Mouse (Mus musculus) cerebellum, adult 9-10 months (tissue): ENCODE results near the gene Cd59a.
A peak's percentile ranks its signal among the peaks of the same experiment; 100 is the strongest.

ENCODE experiments used
- DNase-seq: peaks from one replicate; pipeline ENCODE4 v3.0.0; 2022

Gene Cd59a

DNA sequence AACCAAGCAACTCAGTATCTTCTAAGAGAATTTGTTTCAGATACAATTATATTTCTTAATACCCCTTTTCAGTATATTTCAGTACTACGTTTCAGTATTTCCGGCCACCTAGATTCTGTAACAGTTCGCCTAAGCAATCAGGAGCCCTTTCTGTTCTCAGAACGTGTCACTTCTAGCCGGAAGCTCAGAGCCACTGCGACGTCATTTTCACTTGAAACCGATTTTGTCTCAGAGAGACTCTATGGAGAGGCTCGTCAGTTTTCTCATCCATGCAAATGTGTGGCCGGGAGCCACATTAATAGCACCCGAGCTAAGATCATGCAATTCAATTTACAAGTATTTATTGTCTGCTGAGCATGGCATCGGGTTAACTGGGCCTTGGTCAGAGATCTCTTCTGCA lies 48.4 kb downstream of the Cd59a start:
- DNase-seq, result no peak

GRCm38 (mm10) chr2:104145983-104146382 lies 50.4 kb downstream of the Cd59a start:
- no peak for DNase-seq

DNA sequence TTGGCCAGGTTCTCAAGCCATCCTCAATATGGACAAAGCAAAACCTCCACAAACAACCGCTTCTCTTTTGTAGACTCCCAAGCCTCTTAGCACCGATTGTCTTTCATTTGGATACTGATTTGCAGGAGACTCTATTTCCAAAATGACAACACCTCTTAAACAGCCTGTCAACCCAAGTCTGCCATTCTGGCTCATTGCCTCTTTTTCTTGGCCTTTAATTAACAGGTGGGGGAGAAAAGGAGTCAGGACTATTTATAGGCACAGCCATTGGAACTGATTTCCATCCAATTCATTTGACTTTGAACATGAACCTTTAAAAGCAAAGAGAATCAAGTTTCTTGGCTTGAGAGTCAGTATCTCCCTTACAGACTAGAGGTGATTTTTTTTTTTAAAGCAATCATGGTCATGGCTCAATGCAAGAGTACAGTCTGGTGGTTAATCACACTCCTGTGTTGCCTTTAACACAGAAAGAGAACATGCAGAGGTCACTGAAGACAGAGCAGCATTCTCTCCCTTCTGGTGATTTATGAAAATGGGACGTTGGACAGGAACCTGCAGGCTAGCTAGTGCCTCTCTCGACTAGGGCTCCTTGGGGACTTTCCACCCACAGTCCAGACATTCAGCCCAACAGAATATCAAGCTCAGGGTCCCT lies 52.4 kb downstream of the Cd59a start:
- DNase-seq, result peak; percentile 54

DNA sequence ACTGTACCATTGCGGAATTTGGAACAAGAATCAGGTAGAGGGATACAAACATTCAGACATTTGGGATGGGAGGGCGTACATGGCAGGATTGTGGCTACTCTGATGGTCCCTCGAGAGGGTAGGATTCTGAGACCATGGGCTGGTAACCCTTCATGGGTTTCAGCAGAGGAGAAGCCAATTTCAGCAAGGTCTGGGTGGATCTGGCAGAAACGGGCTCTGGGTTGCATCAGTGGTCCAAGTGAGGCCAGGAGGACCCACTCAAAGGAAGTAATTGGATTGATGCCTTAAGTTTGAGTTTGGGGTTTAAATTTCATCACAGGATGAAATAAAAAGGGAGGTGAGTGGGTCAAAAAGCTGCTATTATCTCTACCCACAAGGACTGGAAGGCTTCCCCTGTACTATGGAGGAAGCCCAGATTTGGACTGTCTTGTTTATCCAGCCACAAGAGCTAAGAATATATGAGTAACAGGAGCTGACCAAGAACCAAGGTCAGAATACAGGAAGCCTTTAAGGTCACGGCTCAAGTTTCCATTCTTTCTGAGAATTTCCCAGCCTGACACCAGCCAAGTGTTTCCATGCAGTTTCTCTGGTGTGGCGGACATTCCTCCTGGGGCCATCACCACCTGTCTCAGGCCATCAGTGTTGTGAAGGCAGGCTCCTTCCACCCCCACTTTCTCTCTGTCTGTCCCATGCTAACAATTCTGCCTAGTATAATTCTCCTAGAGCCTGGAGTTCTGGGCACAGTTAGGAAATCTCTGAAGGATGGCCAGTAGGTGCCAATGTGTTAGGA lies 55.2 kb downstream of the Cd59a start:
- DNase-seq, result no peak

DNA sequence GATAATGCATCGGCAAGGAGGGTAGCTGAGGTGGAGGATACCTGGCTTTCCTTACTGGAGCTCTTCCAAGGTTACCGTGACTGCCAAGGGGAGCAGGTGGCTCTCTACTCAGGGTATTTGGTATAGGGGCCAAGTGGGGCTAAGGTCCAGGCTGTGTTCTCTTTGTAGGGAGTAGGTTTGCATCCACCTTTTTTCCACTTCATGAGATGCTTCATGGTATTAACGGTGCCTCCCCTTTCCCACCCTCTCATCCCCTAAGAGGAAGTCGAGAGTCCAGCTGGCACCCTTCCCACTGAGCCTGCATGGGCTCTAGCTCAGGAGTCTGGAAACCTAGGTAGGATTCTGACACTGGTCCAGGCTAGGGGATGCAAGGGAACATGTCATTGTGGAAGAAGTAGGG lies 57.7 kb downstream of the Cd59a start:
- DNase-seq, result peak; percentile 94

GRCm38 (mm10) chr2:104153876-104154275 lies 58.3 kb downstream of the Cd59a start:
- DNase-seq, result peak; percentile 73

DNA sequence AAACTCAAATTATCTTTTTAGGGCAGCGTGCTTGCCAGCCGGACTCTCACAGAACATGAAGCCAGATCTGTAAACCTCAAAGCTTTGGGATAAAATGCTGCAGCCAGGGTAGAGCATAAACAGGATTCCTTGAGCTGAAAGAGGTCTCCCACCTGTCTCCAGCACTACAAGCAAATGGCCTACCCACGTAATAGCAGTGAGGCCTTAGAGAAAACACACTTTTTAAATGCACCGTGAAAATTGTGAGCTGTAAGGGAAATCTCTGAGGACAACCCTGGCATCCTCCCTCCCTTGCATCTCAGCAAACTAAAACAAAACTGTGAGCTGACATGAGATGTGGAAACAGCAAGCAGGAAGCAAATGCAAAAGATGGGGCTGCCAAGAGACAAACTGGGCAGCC lies 62.2 kb downstream of the Cd59a start:
- no peak for DNase-seq

DNA sequence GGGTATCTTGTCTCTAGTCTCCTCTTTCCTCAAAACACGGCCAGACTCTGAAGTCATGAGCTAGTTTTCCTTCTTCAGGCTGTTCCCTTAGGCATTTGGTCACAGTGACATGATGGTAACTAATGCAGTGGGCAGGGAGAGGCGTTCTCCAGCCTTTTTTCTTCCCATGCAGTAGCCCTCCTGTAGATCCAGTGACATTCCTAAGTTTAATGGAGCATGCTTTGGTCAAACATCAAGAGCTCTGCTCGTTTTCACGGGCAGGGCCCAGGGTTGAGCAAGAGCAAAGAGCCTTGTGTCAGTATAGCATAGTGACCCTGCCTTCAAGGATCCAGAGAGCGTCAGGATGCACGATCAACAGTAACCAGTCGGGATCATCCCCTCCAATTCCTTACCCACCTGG lies 67.8 kb downstream of the Cd59a start:
- no peak for DNase-seq

- no peak for DNase-seq
Observed at GRCm38 (mm10) chr2:104163978-104164487, 68.4 kb downstream of the Cd59a start.
